Mouse (Mus musculus): ENCODE measurements around the gene Fgf10.

Fgf10 gene

DNA sequence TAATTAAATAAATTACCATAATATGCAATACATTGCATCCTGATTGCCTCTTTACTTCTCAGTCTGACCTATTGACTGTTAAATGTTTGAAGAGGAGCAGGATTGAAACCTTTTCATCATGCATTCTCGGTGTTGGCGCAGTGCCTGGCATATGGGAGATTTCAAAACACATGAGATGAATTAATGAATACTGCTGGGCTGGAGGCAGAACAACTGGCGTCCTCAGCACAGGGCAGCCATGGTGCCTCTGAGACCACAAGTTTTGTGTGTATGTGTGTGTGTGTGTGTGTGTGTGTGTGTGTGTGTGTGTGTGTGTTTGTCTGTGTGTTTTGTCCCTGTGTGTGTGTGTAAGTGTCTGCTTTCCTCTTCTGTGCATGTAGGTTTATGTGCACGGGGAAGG, 165.5 kb downstream of the Fgf10 start:
- no peak for DNase-seq (ENCODE audit: low read depth, low spot score)

Measured in CD4-positive, CD25-positive, alpha-beta regulatory T cell, adult 2 months (primary cell).